Mouse (Mus musculus): ENCODE measurements around the gene Pmepa1. TPM values are rescaled to one million over a fixed set of nuclear protein-coding genes. Genes with fewer than 3 reads are reported as not detected.
A peak's percentile ranks its signal among the peaks of the same experiment; 100 is the strongest.

The Pmepa1 gene
- polyA plus RNA-seq, 1 experiment from 2014 or later = 6.0 TPM

GRCm38 (mm10) chr2:173249386-173249785 is 26.9 kb downstream of the Pmepa1 start:
- 58% methylated on average over 3 of the region's 3 CpGs for WGBS
- no peak overlapping the region for H3K4me2 ChIP-seq (replicated peaks)
- no peaks in the 10 kb centered on the region for H3K9me3 ChIP-seq
- H3K27me3 ChIP-seq = no peaks in the 10 kb centered on the region
- peaks cover 94% of the 10 kb centered on the region for H3K4me1 ChIP-seq
- no peak overlapping the region; the same call in 1 of the 2 replicates for H3K27ac ChIP-seq
- no peak for ATAC-seq (ENCODE audit: low FRiP score, low read depth)
- no peak overlapping the region for H3K9ac ChIP-seq
- no peak overlapping the region for H3K4me3 ChIP-seq
- 0 out of 2 replicates have a peak, but pooled peaks cover 3% of the 10 kb centered on the region for H3K36me3 ChIP-seq

GRCm38 (mm10) chr2:173248822-173249221 is 27.5 kb downstream of the Pmepa1 start:
- Histone ChIP-seq H3K4me2 (replicated peaks) (no peak overlapping the region), H3K27ac (no peak overlapping the region), H3K9ac (no peak overlapping the region), H3K4me3 (no peak overlapping the region), H3K36me3 (0 out of 2 replicates have a peak, but pooled peaks cover 3% of the 10 kb centered on the region), H3K9me3 (no peaks in the 10 kb centered on the region), H3K4me1 (peaks cover 94% of the 10 kb centered on the region), H3K27me3 (no peaks in the 10 kb centered on the region)
- 76% methylated on average over 7 of the region's 7 CpGs for WGBS
- no peak for ATAC-seq (ENCODE audit: low FRiP score, low read depth)

DNA sequence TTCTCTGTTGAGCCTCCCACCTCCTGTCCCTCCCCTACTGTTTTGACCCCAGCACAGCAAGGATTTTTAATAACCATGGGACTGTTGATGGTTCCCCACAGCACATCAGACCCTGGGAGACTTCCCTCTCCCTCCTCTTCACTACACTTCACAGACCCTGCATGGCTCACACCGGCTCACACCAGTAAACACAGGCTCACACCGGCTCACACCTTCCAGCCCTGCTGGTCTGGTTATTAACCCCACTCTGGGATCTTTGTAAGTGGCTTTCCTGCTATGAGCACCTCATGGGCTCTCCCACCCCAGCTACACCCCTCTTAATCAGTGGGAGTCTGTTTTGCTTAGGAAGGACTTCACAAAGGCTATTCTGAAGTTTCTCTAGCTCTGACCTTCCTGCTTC is 28.4 kb downstream of the Pmepa1 start:
- H3K4me3 ChIP-seq = no peak overlapping the region
- H3K4me2 ChIP-seq (replicated peaks) = no peak overlapping the region
- H3K27ac ChIP-seq = no peak overlapping the region
- H3K4me1 ChIP-seq = peaks cover 94% of the 10 kb centered on the region
- H3K9me3 ChIP-seq = no peaks in the 10 kb centered on the region
- H3K27me3 ChIP-seq = no peaks in the 10 kb centered on the region
- 0 out of 2 replicates have a peak, but pooled peaks cover 3% of the 10 kb centered on the region for H3K36me3 ChIP-seq
- ATAC-seq (ENCODE audit: low FRiP score, low read depth) = no peak
- 12% methylated on average over 2 of the region's 2 CpGs for WGBS
- no peak overlapping the region for H3K9ac ChIP-seq

- H3K4me3 ChIP-seq = no peak overlapping the region
- H3K27ac ChIP-seq = 0 out of 2 replicates have a peak overlapping the region, but pooled peaks have one; percentile 15
- ATAC-seq (ENCODE audit: low FRiP score, low read depth) = no peak
- WGBS = 18% methylated on average over 2 of the region's 2 CpGs
- 0 out of 2 replicates have a peak, but pooled peaks cover 3% of the 10 kb centered on the region for H3K36me3 ChIP-seq
- no peak overlapping the region for H3K9ac ChIP-seq
- H3K4me2 ChIP-seq (replicated peaks) = no peak overlapping the region
- H3K4me1 ChIP-seq = peaks cover 95% of the 10 kb centered on the region
- H3K9me3 ChIP-seq = no peaks in the 10 kb centered on the region
- no peaks in the 10 kb centered on the region for H3K27me3 ChIP-seq
Observed at GRCm38 (mm10) chr2:173247197-173247596, 29.1 kb downstream of the Pmepa1 start.

GRCm38 (mm10) chr2:173246688-173247087 is 29.6 kb downstream of the Pmepa1 start:
- H3K4me3 ChIP-seq = no peak overlapping the region
- whole genome bisulfite sequencing = 72% methylated on average over 8 of the region's 8 CpGs
- no peaks in the 10 kb centered on the region for H3K9me3 ChIP-seq
- peaks cover 4% of the 10 kb centered on the region; the same call in 1 of the 2 replicates for H3K36me3 ChIP-seq
- no peak overlapping the region for H3K27ac ChIP-seq
- ATAC-seq (ENCODE audit: low FRiP score, low read depth) = no peak
- no peaks in the 10 kb centered on the region for H3K27me3 ChIP-seq
- no peak overlapping the region for H3K9ac ChIP-seq
- H3K4me2 ChIP-seq (replicated peaks) = 0 out of 2 replicates have a peak overlapping the region, but pooled peaks have one; percentile 5
- H3K4me1 ChIP-seq = peaks cover 90% of the 10 kb centered on the region

- H3K36me3 ChIP-seq = peaks cover 12% of the 10 kb centered on the region; the same call in 1 of the 2 replicates
- H3K4me2 ChIP-seq (replicated peaks) = no peak overlapping the region
- peaks cover 89% of the 10 kb centered on the region for H3K4me1 ChIP-seq
- H3K27me3 ChIP-seq = no peaks in the 10 kb centered on the region
- no peak overlapping the region for H3K9ac ChIP-seq
- 85% methylated on average over 20 of the region's 20 CpGs for WGBS
- no peak overlapping the region for H3K27ac ChIP-seq
- H3K4me3 ChIP-seq = no peak overlapping the region
- no peaks in the 10 kb centered on the region for H3K9me3 ChIP-seq
- ATAC-seq (ENCODE audit: low FRiP score, low read depth) = no peak
Observed at GRCm38 (mm10) chr2:173245258-173245657, 31.1 kb downstream of the Pmepa1 start.

DNA sequence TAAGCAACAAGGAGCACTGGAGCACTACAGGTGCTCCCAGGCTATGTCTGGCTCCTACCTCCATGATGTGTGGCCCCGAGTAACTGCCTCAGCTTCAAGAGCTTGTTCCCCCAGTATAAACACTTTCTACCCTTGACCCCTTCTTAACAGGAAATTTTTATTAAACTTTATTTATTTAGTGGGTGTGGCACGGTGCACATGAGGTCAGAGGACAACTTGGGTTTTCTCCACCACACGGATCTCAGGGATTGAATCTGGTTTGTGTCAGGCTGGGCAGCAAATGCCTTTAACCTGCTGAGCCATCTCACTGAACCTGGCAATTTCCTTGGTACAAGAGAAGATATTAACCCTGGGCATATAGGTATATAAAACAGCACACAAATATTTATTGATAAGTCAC is 32.2 kb downstream of the Pmepa1 start:
- 51% methylated on average over 3 of the region's 3 CpGs for WGBS
- H3K27me3 ChIP-seq = no peaks in the 10 kb centered on the region
- H3K27ac ChIP-seq = no peak overlapping the region
- H3K9me3 ChIP-seq = no peaks in the 10 kb centered on the region
- peaks cover 12% of the 10 kb centered on the region; the same call in 1 of the 2 replicates for H3K36me3 ChIP-seq
- H3K4me1 ChIP-seq = peaks cover 89% of the 10 kb centered on the region
- H3K4me2 ChIP-seq (replicated peaks) = no peak overlapping the region
- no peak for ATAC-seq (ENCODE audit: low FRiP score, low read depth)
- no peak overlapping the region for H3K4me3 ChIP-seq
- no peak overlapping the region for H3K9ac ChIP-seq

- Histone ChIP-seq H3K36me3 (peaks cover 12% of the 10 kb centered on the region; the same call in 1 of the 2 replicates), H3K4me2 (replicated peaks) (no peak overlapping the region), H3K4me3 (no peak overlapping the region), H3K4me1 (peaks cover 91% of the 10 kb centered on the region), H3K27ac (no peak overlapping the region), H3K9ac (no peak overlapping the region), H3K27me3 (no peaks in the 10 kb centered on the region), H3K9me3 (no peaks in the 10 kb centered on the region)
- 58% methylated on average over 9 of the region's 9 CpGs for WGBS
- ATAC-seq (ENCODE audit: low FRiP score, low read depth) = no peak
Observed at GRCm38 (mm10) chr2:173243616-173244015, 32.7 kb downstream of the Pmepa1 start.

- H3K4me3 ChIP-seq = no peak overlapping the region
- no peak overlapping the region for H3K27ac ChIP-seq
- no peaks in the 10 kb centered on the region for H3K27me3 ChIP-seq
- no peak overlapping the region for H3K4me2 ChIP-seq (replicated peaks)
- no peak for ATAC-seq (ENCODE audit: low FRiP score, low read depth)
- H3K9me3 ChIP-seq = no peaks in the 10 kb centered on the region
- 31% methylated on average over 12 of the region's 12 CpGs for WGBS
- 0 out of 2 replicates have a peak overlapping the region, but pooled peaks have one; percentile 31 for H3K9ac ChIP-seq
- H3K4me1 ChIP-seq = peaks cover 91% of the 10 kb centered on the region
- peaks cover 12% of the 10 kb centered on the region; the same call in 1 of the 2 replicates for H3K36me3 ChIP-seq
Observed at GRCm38 (mm10) chr2:173242874-173243273, 33.5 kb downstream of the Pmepa1 start.

DNA sequence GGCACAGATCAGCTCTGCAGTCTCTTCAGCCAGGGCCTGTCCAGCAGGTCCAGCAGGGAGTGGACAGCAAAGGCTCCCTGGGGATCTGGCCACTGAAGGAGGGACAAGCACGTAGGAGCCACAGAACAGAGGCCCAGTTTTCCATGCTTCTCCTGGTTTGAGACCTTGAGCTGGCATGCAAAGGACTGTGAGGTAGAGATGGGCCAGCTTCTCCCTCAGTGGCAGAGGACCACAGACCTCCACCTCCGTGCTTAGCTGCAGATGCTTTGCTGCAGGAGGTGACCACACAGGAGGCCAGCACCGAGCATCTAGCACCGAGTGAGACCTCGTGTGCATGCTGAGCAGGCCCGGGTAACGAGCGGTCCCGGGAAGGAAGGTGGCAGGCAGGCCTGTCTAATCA is 35.6 kb downstream of the Pmepa1 start:
- Histone ChIP-seq H3K4me3 (no peak overlapping the region), H3K4me2 (replicated peaks) (no peak overlapping the region), H3K27ac (no peak overlapping the region), H3K9ac (no peak overlapping the region), H3K9me3 (no peaks in the 10 kb centered on the region), H3K4me1 (peaks cover 91% of the 10 kb centered on the region), H3K36me3 (peaks cover 12% of the 10 kb centered on the region; the same call in 1 of the 2 replicates), H3K27me3 (no peaks in the 10 kb centered on the region)
- ATAC-seq (ENCODE audit: low FRiP score, low read depth) = no peak
- 43% methylated on average over 9 of the region's 9 CpGs for WGBS

GRCm38 (mm10) chr2:173238522-173238921 is 37.8 kb downstream of the Pmepa1 start:
- H3K27me3 ChIP-seq = no peaks in the 10 kb centered on the region
- H3K9me3 ChIP-seq = no peaks in the 10 kb centered on the region
- 17% methylated on average over 14 of the region's 14 CpGs for WGBS
- peaks cover 88% of the 10 kb centered on the region for H3K4me1 ChIP-seq
- H3K27ac ChIP-seq = no peak overlapping the region
- peaks cover 13% of the 10 kb centered on the region for H3K36me3 ChIP-seq
- no peak overlapping the region for H3K4me3 ChIP-seq
- no peak overlapping the region for H3K4me2 ChIP-seq (replicated peaks)
- ATAC-seq (ENCODE audit: low FRiP score, low read depth) = no peak
- H3K9ac ChIP-seq = no peak overlapping the region

- H3K4me1 ChIP-seq = peaks cover 71% of the 10 kb centered on the region
- H3K27ac ChIP-seq = peak overlapping the region; percentile 48; the same call in 1 of the 2 replicates
- 0 out of 2 replicates have a peak overlapping the region, but pooled peaks have one; percentile 13 for H3K9ac ChIP-seq
- peak; percentile 20; the same call in 1 of the 2 replicates for ATAC-seq (ENCODE audit: low FRiP score, low read depth)
- 44% methylated on average over 8 of the region's 8 CpGs for WGBS
- H3K4me3 ChIP-seq = no peak overlapping the region
- peak overlapping the region; percentile 35 for H3K4me2 ChIP-seq (replicated peaks)
- no peaks in the 10 kb centered on the region for H3K9me3 ChIP-seq
- peaks cover 34% of the 10 kb centered on the region for H3K36me3 ChIP-seq
- no peaks in the 10 kb centered on the region for H3K27me3 ChIP-seq
Observed at GRCm38 (mm10) chr2:173235435-173236332, 40.6 kb downstream of the Pmepa1 start.
